Mouse (Mus musculus): Measurements from ENCODE around the gene Klrb1c.
"Not testable (repeated sequence)": the region's sequence is repeated elsewhere in the genome, so short reads cannot be mapped to it uniquely, and the experiment has no call there.

Gene Klrb1c

DNA sequence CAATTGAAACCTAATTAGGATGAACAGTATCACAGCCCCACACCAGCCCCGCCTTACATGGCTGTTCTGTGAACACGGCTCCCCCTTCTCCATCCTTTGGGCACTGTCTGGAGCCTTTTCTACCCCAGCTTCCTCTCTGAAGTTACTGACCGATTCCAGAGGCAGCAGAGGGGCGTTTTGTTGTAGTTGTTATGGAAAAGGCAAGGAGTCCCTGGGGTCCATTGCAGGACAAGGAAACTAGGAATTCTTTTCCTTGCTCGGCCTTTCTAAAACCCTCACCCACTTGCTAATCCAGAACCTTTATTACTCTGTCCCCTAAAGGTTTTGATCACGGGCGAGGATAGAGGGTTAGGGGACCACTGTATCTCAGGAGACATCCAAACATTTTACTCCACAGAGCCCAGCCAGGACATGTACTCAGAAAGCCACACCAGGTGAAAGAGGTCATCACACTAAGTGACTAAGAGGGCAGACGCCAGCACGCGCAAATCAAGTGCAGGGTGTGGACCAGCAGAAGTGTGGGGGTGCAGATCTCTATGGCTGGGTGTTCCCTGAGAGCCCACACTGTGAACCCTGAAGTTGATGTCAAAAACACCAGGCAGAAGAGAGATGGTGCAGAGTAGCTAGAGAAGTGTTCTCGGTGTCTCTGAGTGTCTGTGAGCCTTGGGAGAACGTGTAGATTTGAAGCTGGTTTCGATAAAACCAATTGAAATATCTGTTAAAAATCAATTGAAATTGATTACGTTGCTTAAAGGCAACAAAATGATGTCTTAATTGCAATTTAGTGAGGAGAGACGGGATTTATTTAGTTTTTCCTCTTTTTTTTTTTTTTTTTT lies 9.1 kb upstream of the Klrb1c start:
- DNase-seq: peak; percentile 24 to 42

DNA sequence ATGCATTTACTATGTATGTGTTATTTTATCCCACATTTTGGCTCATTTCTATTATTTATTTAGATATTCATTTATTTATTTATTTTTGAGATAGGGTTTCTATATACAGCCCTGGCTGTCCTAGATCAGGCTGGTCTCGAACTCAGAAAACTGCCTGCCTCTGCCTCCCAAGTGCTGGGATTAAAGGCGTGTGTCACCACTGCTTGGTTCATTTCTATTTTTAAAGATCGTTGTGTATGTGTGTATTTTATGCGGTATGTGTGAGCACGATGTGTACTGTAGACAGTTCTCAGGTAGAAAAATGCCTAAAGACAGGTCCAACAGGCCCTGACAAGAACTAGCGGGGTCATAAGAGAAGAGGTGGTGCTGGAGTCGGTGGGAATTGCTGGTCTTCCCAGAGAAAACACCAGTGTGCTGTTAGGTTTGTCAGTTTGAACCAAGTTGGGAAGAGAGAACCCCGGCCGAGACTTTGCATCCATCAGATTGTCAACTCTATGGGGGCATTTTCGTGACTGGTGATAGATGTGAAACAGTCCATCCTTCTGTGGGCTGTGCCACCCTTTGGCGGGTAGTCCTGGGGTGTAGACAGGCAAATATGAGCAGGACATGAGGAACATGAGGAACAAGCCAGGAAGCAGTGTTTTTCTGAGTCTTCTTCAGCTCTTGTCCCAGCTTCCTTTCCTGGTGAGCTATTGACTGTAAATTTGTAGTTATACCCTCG lies 8.3 kb upstream of the Klrb1c start:
- no peak for DNase-seq

DNA sequence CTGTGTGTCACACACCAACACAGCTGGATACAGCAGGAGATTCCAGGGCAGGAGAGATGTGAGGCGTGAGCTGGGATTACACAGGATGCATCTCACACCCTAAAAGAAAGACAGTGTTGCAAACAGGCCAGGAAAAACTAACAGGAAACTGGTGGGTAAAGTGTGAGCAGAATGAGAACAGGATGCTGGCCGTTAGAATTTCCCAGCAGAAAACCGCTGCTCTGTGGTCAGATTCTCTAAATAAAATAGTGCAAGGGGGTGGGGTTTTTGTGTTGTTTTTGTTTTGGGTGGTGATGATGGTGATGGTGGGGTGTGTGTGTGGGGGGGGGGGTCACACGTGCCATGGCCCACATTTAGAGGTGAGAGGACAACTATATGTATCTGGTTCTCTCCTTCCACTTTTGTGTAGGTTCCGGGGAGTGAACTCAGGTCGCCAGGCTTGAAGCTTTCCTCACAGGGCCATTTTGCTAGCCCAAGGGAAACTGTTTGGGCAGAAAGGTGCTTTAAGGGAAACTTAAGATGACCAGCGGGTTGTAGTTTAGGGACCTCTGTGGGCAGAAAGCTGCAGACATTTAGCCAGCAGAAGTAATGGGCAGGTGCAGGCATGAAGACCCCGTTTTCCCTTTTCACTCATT lies 7.4 kb upstream of the Klrb1c start:
- no peak for DNase-seq

DNA sequence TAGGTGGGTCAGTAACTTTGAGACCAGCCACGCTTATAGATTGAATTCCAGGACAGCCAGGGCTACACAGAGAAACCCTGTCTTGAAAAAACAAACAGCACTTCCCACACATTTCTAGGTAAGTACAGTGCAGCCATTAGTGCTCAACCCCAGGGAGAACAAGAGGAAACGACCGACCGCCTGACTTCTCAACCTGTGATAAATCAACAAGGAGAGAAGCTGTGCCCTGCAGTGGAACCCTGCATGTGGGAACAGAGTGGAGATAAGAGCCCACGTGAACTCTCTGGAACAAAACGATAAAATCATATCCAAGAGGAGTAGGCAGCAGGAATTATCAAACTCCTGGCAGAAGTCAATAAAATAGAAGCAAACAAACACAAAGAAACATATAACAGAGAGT lies 4.7 kb upstream of the Klrb1c start:
- no peak for DNase-seq

DNA sequence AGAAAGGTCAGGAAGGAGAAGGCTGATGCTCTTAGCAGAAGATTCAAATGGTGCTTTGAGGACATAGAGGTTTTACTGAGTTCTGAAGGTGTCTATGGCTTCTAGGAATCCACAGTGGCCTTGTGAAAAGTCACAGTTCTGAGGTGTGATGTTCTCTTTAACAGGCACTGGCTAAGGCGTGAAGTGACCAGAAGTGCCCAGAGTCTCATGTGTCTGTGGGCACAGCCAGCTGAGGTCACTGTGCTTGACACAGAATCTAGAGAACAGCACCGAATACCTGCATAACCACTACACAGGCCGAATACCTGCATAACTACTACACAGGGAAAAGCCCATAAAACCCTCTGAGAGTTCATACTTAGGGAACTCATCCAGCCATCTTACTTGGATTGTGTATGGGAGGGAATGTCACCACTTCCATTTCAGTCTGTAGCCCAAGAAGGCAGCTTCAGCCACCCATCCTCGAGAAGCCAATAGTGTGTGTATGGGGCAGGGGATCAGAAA lies 1.5 kb upstream of the Klrb1c start:
- DNase-seq: not testable (repeated sequence)

DNA sequence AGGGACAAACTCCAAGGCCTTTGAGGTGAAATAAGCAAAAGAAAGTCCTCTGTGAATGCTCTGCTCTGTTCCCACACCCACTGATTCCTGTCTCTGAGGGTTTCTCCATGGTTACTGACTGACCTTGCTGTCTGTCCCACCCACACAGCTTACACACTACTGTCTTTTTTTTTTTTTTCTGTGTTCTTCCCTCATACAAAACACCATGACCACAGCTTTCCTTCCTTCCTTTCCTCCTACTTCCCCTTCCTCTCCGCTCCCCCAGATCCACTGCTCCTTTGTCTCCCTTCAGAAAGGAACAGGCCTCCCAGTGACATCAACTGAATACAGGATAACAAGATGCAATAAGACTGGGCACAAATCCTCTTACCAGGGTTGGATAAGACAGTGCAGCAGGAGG lies 498 bp downstream of the Klrb1c start:
- no peak for DNase-seq

DNA sequence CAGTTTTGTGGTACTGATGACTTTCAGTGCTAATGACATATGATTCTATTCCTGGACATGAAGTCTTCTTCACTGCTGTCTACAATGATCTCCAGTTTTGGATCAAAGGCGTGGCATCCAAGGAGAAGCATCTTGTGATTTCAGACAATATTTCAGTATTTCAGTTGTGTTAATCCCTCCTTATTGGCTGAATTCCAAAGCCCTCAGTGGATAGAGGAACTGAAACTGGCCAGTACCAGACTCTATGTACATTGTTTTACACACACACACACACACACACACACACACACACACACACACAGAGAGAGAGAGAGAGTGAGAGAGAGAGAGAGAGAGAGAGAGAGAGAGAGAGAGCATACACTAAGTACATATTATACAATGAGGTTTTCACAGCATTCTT lies 2.6 kb downstream of the Klrb1c start:
- DNase-seq: not testable (repeated sequence)

DNA sequence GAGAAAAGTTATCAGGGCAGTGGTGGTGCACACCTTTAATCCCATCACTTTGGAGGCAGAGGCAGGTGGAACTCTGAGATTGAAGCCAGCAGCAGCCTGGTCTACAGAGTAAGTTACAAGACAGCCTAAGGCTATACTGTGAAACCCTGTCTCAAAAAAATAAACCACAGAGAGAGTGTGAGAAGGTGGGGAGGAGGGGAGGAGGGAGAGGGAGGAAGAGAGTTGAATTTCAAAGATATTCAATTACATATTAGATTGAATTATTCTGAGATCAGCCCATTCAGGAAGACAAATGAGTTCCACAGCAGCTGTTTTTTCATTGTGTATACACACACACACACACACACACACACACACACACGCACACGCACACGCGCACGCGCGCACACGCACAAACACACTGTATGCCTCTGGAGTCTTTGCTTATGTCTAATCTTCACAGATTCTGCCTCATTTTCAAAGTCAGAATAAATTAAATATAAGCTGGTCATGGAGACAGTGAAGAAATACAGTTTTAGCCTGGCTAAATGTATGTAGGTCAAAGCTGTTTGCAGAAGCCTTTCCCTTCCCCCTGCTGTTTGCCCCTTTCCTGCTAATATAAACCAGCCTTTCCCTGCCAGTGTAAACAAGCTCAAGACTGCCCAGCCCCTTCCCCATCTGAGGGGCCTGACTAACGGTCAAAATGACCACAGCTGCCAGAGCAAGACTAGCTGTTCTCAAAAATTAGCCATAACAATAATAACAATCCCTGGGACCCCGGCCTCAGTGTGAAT lies 19.3 kb downstream of the Klrb1c start:
- DNase-seq: no peak

DNA sequence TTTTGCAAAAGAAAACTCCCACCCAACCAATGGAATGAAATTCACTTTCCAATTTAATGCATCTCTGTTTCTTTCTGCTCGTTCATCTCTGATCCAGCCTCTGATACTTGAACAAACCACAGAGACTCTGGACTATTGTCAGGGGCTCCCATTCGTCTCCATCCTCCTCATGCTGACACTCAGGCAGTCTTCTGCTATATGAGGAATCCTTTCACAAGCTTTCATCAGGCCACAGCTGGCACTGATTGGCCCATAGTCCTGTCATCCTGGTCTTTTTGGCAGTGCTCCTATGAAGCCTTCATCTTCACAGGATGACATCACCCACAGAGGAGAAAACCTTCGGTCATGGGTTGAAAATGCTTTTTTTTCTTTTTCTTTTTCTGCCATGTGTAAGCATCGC lies 21.0 kb downstream of the Klrb1c start:
- DNase-seq: no peak

DNA sequence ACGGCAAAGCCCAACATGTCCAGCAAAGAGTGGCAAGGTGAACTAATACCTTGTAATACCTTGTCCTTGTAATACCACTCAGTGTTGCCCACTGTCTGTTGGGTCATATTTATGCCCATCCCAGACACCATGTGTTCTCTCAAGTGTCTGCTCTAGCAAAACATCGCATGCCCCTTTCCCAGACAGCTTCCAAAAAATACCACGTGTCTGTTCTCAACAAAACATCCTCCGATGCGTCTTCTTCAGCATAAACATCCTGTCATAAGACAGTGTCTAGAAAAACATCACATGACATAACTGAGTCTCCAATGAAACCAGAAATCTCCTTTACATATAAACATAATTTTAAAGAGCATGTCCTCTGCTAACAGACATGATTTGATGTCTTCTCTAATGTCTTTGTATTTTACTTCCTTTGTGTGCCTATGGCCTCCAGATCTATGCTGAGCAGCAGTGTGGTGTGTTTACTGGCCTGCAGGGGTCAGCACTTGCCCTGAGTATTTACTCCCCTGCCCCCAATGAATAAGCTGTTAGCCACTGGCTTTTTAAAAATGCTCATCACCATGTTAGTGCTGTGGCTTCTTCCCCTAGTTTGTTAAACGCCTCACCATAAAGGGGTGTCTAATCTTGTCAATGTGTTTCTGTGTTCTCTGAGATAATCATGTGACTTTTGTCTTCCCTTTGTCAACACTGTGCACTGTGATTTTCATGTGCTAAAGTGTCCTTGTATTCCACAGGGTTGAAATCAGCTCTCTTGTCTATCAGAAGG lies 22.3 kb downstream of the Klrb1c start:
- DNase-seq: peak; percentile 71 to 74

DNA sequence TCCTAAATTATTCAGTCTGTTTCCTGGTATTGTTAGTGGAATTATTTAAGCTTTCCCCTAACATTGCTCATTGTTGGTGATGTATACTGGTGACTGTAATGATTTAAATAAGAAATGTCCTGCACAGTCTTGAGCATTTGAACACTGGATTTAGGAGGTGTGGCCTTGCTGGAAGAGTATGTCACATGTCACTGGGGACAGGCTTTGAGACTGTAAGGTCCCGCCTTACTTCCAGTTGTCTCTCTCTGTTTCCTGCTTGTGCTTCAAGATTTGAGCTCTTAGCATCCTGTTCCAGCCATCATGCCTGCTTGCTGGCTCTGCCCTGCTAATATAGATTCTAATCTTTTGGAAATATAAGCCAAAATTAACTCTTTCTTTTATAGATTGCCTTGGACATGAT lies 23.8 kb downstream of the Klrb1c start:
- no peak for DNase-seq

DNA sequence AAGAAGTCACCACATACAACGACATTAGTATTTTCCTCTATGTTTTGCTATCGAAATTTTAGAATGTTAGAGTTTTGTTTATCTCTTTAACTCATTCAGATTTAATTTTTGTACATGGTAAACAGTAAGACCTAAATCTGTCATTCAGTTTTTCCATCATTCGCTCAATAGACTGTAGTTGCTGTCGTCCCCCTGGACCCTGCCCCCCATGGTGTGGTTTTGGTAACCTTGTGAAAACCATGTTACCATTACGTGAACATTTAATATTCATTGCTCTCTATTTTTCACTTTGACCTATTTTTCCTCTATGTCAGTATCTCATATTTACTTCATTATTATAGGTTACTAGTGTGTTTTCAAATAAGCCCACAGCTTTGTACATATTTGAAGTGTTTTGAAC lies 24.4 kb downstream of the Klrb1c start:
- peak; percentile 54 to 61 for DNase-seq

DNA sequence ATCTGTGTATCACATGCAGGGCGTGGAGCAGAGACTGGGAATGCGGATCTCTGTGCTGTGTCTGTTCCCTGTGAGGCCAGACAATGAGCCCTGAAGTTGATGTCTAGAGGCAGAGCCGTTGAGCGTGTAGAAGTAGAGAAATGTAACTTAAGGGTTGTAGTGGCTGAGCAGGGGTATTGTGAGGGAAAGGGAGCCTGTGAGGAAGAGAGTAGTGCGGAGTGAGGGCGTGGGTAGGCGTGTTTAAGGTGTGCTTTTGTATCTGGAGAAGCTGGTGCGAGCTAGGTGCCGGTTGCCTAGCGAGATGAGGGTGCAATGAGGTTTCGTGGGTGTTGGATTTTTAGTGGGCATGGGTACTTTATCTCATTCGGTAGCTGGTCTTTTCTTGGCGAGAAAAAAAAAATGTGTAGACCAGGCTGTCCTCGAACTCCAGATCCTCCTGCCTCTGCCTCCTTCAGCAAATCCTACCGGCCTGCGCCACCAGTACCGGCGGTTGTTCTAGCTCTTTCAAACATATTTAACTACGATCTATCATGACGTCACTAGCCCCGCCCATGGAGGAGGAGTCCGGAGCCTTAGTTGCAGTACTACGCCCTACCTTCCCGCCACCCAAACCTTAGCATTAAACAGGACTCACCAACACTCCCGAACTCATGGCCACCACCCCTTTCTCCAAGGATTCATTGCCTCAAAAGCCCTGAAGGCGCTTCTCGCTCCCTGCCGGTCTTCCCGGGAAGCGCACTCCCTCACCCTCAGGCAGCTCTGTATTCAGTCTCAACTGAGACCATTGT lies 25.1 kb downstream of the Klrb1c start:
- peak; percentile 94 to 95 for DNase-seq

DNA sequence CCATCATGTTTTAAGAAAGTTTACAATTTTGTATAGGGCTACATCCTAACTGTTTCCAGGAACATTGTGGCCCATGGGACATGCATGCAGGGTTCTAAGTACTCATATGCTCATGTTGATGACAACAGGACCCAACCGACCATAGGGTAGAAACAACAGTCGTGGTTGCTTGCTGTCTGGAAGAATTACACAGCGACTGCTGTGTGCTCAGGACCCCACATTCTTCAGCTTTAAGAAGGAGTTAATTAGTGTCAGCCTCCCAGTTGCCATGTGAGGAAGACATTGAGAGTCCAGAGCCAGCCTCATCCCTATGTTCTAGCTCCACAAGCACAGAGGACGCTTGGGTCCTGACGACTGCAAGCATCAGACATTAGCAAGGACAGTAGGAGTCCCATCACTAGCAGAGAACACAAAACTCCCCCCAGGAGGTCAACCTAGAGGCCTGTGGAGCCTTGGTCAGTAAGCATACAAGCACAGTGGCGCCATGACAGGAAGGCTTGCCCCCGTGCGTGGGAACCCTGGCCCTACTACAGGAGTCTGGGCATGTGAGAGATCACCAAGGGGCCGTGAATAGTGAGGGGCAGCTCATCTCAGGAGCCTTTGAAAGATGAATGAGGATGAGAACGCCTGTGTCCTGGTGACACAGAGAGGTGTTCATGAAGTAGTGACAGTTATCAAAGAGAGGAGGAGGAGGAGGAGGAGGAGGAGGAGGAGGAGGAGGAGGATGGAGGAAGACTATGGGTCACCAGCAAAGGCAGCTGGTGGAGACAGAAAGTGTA lies 25.9 kb downstream of the Klrb1c start:
- peak; percentile 29 to 32 for DNase-seq

DNA sequence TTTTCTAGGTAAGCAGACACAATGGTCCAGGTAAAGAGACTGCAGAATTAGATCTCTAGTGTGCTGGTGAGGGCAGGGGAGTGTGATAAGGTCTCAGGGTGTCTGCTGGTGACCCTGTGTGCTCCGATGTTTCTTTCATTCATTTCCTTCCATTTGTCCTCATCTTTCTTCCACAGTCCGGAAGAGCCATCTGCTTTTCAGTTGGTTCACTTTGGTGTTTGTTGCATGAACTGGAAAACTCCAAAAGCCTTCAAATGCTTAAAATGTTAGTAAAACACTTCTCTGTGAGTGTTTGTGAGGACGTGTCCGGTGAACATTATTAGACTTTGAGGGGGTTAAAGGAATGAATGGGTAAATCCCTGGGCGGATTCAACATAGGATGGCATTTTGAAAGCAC lies 27.9 kb downstream of the Klrb1c start:
- DNase-seq: no peak

DNA sequence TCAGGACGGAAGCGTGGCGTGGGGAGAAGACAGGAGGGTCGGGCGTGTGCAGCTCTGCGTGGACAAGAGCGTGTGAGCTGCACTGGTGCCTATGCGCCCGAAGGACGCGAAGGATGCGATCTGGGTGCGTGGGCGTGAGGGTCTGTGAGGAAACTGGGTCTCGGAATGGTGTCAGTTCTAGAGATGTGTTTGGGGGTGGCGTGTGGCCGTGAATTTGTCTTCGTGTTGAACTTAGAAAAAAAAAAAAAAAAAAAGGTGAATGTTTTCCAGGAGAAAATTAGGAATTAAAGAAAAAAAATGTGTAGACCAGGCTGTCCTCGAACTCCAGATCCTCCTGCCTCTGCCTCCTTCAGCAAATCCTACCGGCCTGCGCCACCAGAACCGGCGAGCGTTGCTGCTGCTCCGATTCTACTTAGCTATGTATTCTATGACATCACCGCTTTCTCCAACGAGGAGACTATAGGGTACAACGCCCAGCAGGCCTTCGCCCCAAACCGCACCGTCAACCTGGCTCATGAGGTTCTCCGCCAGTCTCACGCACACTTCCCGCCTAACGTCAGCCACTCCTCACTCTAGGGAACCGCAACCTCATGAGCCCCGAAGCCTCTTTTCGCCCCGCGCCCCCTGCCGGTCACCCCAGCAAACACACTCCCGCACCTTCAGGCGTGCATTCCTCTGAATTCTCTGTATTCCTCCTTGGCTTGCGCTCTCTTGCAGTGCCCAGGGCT lies 28.4 kb downstream of the Klrb1c start:
- peak; percentile 87 to 95 for DNase-seq

DNA sequence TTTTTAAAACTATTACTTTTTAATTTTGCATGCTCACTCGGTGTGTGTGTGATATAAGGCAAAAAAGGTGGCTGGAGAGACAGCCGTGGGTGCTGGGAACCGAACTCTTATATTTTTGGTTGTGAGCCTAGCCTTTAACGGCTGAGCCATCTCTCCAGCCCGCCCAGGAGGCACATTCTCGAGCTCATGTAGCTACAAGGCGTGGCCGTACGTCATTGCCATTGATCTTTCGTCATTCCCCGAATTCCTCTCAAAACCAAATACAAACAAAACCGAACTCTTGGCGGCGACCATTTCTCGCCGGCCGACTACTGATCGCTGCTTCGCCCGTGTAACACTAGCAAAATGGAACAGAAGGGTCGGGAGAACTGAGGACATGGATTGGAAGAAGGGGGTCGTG lies 29.0 kb downstream of the Klrb1c start:
- peak; percentile 95 to 98 for DNase-seq

DNA sequence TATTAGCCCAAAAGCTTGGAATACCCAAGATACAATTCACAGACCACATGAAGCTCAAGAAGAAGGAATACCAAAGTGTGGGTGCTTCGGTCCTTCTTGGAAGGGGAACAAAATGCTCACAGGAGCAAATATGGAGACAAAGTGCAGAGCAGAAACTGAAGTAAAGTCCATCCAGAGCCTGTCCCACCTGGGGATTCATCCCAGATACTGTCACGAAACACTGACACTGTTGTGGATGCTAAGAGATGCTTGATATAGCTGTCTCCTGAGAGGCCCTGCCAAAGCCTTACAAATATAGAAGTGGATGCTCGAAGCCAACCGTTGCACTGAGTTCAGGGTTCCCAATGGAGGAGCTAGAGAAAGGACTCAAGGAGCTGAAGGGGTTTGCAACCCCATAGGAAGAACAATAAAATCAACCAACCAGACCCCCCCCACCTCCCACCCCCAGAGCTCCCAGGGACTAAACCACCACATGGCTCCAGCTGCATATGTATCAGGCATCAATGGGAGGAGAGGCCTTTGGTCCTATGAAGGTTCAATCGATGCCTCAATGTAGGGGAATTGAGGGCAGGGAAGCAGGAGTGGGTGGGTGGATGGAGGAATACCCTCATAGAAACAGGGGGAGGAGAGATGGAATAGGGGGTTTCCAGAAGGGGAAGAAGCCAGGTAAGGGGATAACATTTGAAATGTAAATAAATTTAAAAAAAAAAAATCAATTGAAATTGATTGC lies 29.6 kb downstream of the Klrb1c start:
- peak in 1 of 2 experiments; percentile 15 for DNase-seq

DNA sequence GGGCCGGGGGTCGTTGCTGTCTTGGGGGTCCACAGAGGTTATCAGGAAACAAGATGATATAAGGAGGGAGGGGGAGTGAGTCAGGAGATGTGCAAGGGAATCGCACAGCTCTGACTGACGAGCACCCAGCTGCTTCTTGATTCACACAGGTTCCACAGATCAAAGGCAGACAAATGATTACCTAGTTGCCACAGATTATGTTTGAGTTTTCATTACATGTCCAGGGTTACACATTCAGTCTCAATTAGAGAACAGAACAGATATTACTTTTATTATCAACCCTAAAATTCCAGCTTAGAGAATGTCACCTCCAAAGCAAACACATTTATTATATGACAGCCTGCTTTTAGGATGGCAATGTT lies 33.6 kb downstream of the Klrb1c start:
- DNase-seq: not testable (repeated sequence)
